Mouse (Mus musculus) hindbrain, postnatal 0 days (tissue): Measurements from ENCODE around the gene Fam114a1. TPM values are rescaled to one million over a fixed set of nuclear protein-coding genes. Genes with fewer than 3 reads are reported as not detected.

Experiments
- ATAC-seq: fragments of 200-750 bp; cut with Nextera tagmentation; 2 replicates; pipeline ENCODE4 v1.8.0; 2017; ENCODE audit warnings: mild to moderate bottlenecking, moderate TSS enrichment, moderate library complexity
- DNase-seq: peaks from one replicate; pipeline ENCODE4 v3.0.0-alpha.2; 2015; ENCODE audit warnings: low spot score
- H3K27ac ChIP-seq: fragments of 300-500 bp; sonication (generic); 2 replicates; pipeline ENCODE4 v1.5.1; 2014; ENCODE audit warnings: mild to moderate bottlenecking
- H3K27me3 ChIP-seq: fragments of 300-500 bp; sonication (generic); 2 replicates; pipeline ENCODE4 v1.6.1; 2014; ENCODE audit warnings: low read length, mixed read lengths; ENCODE audit not compliant: insufficient read depth
- H3K36me3 ChIP-seq: fragments of 300-500 bp; sonication (generic); 2 replicates; pipeline ENCODE4 v1.6.1; 2014; ENCODE audit warnings: low read length, mixed read lengths; ENCODE audit not compliant: insufficient read depth
- H3K4me1 ChIP-seq: fragments of 300-500 bp; sonication (generic); 2 replicates; pipeline ENCODE4 v1.6.1; 2014; ENCODE audit warnings: antibody characterized with exemption, low read length, mixed read lengths; ENCODE audit not compliant: insufficient read depth
- H3K4me2 ChIP-seq: fragments of 300-500 bp; sonication (generic); 2 replicates; pipeline ENCODE4 v1.6.1; 2014; ENCODE audit warnings: low read depth, mild to moderate bottlenecking, low read length, moderate library complexity, mixed read lengths
- H3K4me3 ChIP-seq: fragments of 300-500 bp; sonication (generic); 2 replicates; pipeline ENCODE4 v1.5.1; 2014; ENCODE audit warnings: low read length
- H3K9ac ChIP-seq: fragments of 300-500 bp; sonication (generic); replicated peaks from 2 replicates; pipeline ENCODE4 v1.6.1; 2014; ENCODE audit warnings: mild to moderate bottlenecking, low read length, moderate library complexity, mixed read lengths
- H3K9me3 ChIP-seq: fragments of 300-500 bp; sonication (generic); 2 replicates; pipeline ENCODE4 v1.6.1; 2016; ENCODE audit warnings: low read length, mixed read lengths
- CTCF ChIP-seq: IDR thresholded peaks from 2 replicates; pipeline ENCODE4 v1.5.1; 2016; ENCODE audit warnings: antibody characterized with exemption, control low read depth, low read depth
- WGBS: fragments of 180-500 bp; shearing (Covaris S2); extraction: QIAGEN DNeasy Blood & Tissue Kit; methylation state at CpG from one replicate; pipeline ENCODE4 v1.1.7; 2014; 5-methylcytosine and 5-hydroxymethylcytosine counted together
- polyA plus RNA-seq: library from polyadenylated mRNA; unstranded; fragments of >200 nt; fragmentation: Nextera tagmentation; extraction: Ambion mirVana; gene quantifications from 2 replicates; pipeline ENCODE4 v1.2.1, GENCODE M21; 2015
- total RNA-seq: library from RNA; depleted of rRNA; stranded (reverse); fragments of >200 nt; gene quantifications from 2 replicates; pipeline ENCODE4 v1.2.3, GENCODE M21; 2014

Fam114a1 gene
- total and polyA plus RNA-seq, 2 experiments from 2014 or later: 3.9 to 7.3 TPM

- Histone ChIP-seq H3K9me3 (no peaks in the 10 kb centered on the region), H3K4me1 (peaks cover 7% of the 10 kb centered on the region; the same call in 1 of the 2 replicates), H3K4me3 (no peak overlapping the region), H3K27me3 (no peaks in the 10 kb centered on the region), H3K27ac (peak overlapping the region; percentile 56; the same call in 1 of the 2 replicates), H3K4me2 (no peak overlapping the region), H3K36me3 (no peaks in the 10 kb centered on the region), H3K9ac (no peak overlapping the region)
- peak; percentile 64 for TF ChIP-seq CTCF
- DNase-seq (peak; percentile 88), ATAC-seq (peak; percentile 87)
- 19% methylated on average over 7 of the region's 7 CpGs for WGBS
Measured at GRCm38 (mm10) chr5:65019823-65020222, 50.0 kb downstream of the Fam114a1 start.

GRCm38 (mm10) chr5:65022006-65022405 lies 52.1 kb downstream of the Fam114a1 start:
- Histone ChIP-seq H3K4me1 (peaks cover 10% of the 10 kb centered on the region; the same call in 1 of the 2 replicates), H3K4me2 (no peak overlapping the region), H3K27ac (no peak overlapping the region), H3K9me3 (no peaks in the 10 kb centered on the region), H3K9ac (no peak overlapping the region), H3K27me3 (no peaks in the 10 kb centered on the region), H3K36me3 (no peaks in the 10 kb centered on the region), H3K4me3 (no peak overlapping the region)
- whole genome bisulfite sequencing: 94% methylated on average over 4 of the region's 4 CpGs
- no peak for TF ChIP-seq CTCF
- ATAC-seq: no peak
- DNase-seq: no peak

GRCm38 (mm10) chr5:65024641-65025040 lies 54.8 kb downstream of the Fam114a1 start:
- Histone ChIP-seq H3K27me3 (no peaks in the 10 kb centered on the region), H3K9me3 (no peaks in the 10 kb centered on the region), H3K36me3 (no peaks in the 10 kb centered on the region), H3K4me1 (peaks cover 16% of the 10 kb centered on the region; the same call in 1 of the 2 replicates), H3K4me2 (no peak overlapping the region), H3K9ac (no peak overlapping the region), H3K4me3 (no peak overlapping the region), H3K27ac (no peak overlapping the region)
- DNase-seq: no peak
- WGBS: 60% methylated on average over 2 of the region's 2 CpGs
- TF ChIP-seq CTCF: no peak
- ATAC-seq: no peak

GRCm38 (mm10) chr5:65025916-65026315 lies 56.0 kb downstream of the Fam114a1 start:
- TF ChIP-seq CTCF: no peak
- DNase-seq (no peak), ATAC-seq (no peak)
- WGBS: 52% methylated on average over 6 of the region's 6 CpGs
- Histone ChIP-seq H3K36me3 (no peaks in the 10 kb centered on the region), H3K9ac (no peak overlapping the region), H3K4me2 (no peak overlapping the region), H3K4me1 (peaks cover 9% of the 10 kb centered on the region; the same call in 1 of the 2 replicates), H3K27me3 (no peaks in the 10 kb centered on the region), H3K27ac (no peak overlapping the region), H3K4me3 (no peak overlapping the region), H3K9me3 (no peaks in the 10 kb centered on the region)

GRCm38 (mm10) chr5:65026776-65027175 lies 56.9 kb downstream of the Fam114a1 start:
- ATAC-seq: peak; percentile 21; the same call in 1 of the 2 replicates

DNA sequence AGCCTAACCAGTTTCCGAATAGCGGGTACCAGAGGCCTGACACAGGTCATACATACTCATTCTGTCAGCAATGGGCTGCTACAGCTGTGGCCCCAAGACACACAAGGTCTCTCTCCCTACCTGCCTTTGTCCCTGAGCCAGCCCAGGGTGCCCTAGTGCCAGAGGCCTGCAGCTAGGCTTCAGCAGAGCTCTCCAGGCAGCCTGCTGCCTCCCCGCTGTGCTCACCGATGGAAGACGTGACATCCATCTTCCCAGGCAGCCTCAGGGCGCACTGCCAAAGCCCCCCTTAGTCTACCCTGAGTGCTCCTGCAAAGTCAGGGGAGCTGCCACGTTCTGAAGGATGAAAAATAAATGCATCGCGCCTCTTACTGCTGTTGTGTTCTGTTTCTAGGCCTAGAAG lies 58.1 kb downstream of the Fam114a1 start:
- Histone ChIP-seq H3K27me3 (no peaks in the 10 kb centered on the region), H3K27ac (peak overlapping the region; percentile 46), H3K4me3 (no peak overlapping the region), H3K9ac (peak overlapping the region; percentile 19; the same call in 1 of the 2 replicates), H3K9me3 (no peaks in the 10 kb centered on the region), H3K36me3 (no peaks in the 10 kb centered on the region), H3K4me2 (peak overlapping the region; percentile 3; the same call in 1 of the 2 replicates), H3K4me1 (peaks cover 9% of the 10 kb centered on the region; the same call in 1 of the 2 replicates)
- no peak for TF ChIP-seq CTCF
- peak; percentile 39; the same call in 1 of the 2 replicates for ATAC-seq
- DNase-seq: peak; percentile 49
- 25% methylated on average over 9 of the region's 9 CpGs for WGBS

More at GRCm38 (mm10) chr5:65026776-65027175, 56.9 kb downstream of the Fam114a1 start:
- 46% methylated on average over 9 of the region's 9 CpGs for WGBS
- Histone ChIP-seq H3K4me2 (0 out of 2 replicates have a peak overlapping the region, but pooled peaks have one; percentile 11), H3K27ac (no peak overlapping the region), H3K27me3 (no peaks in the 10 kb centered on the region), H3K9ac (no peak overlapping the region), H3K36me3 (no peaks in the 10 kb centered on the region), H3K9me3 (no peaks in the 10 kb centered on the region), H3K4me3 (no peak overlapping the region), H3K4me1 (peaks cover 9% of the 10 kb centered on the region; the same call in 1 of the 2 replicates)
- peak; percentile 57 for DNase-seq
- no peak for TF ChIP-seq CTCF

GRCm38 (mm10) chr5:65036597-65036996 lies 66.7 kb downstream of the Fam114a1 start:
- no peak for TF ChIP-seq CTCF
- H3K4me2 ChIP-seq: 0 out of 2 replicates have a peak overlapping the region, but pooled peaks have one; percentile 1
- H3K9me3 ChIP-seq: no peaks in the 10 kb centered on the region
- DNase-seq: peak; percentile 62
- peak overlapping the region; percentile 57 for H3K27ac ChIP-seq
- H3K9ac ChIP-seq: no peak overlapping the region
- no peaks in the 10 kb centered on the region for H3K36me3 ChIP-seq
- no peaks in the 10 kb centered on the region for H3K27me3 ChIP-seq
- H3K4me1 ChIP-seq: 0 out of 2 replicates have a peak, but pooled peaks cover 9% of the 10 kb centered on the region
- WGBS: 35% methylated on average over 13 of the region's 13 CpGs
- no peak overlapping the region for H3K4me3 ChIP-seq
- peak; percentile 84 for ATAC-seq
